Mouse (Mus musculus): Measurements from ENCODE around the gene Rpl9-ps6.

Gene Rpl9-ps6

GRCm38 (mm10) chr19:32466478-32466877 lies at the start of gene Rpl9-ps6:
TSS of gene Rpl9-ps6 (minus strand) at chr19:32466578.
- DNase-seq (ENCODE audit: low spot score in 2 of 2), result no peak

GRCm38 (mm10) chr19:32512518-32512917 lies 46.1 kb upstream of the Rpl9-ps6 start:
- no peak for DNase-seq (ENCODE audit: low spot score in 2 of 2)

GRCm38 (mm10) chr19:32510962-32511361 lies 44.6 kb upstream of the Rpl9-ps6 start:
- no peak for DNase-seq (ENCODE audit: low spot score in 2 of 2)

- no peak for DNase-seq (ENCODE audit: low spot score in 2 of 2)
Measured at GRCm38 (mm10) chr19:32510267-32510666, 43.9 kb upstream of the Rpl9-ps6 start.

- no peak for DNase-seq (ENCODE audit: low spot score in 2 of 2)
Measured at GRCm38 (mm10) chr19:32507526-32507925, 41.1 kb upstream of the Rpl9-ps6 start.

- DNase-seq (ENCODE audit: low spot score in 2 of 2), result no peak
Measured at GRCm38 (mm10) chr19:32507100-32507499, 40.7 kb upstream of the Rpl9-ps6 start.

GRCm38 (mm10) chr19:32506514-32506913 lies 40.1 kb upstream of the Rpl9-ps6 start:
- DNase-seq (ENCODE audit: low spot score in 2 of 2), result no peak

- no peak for DNase-seq (ENCODE audit: low spot score in 2 of 2)
Measured at GRCm38 (mm10) chr19:32506081-32506480, 39.7 kb upstream of the Rpl9-ps6 start.

GRCm38 (mm10) chr19:32501414-32501813 lies 35.0 kb upstream of the Rpl9-ps6 start:
- DNase-seq (ENCODE audit: low spot score in 2 of 2), result no peak

- no peak for DNase-seq (ENCODE audit: low spot score in 2 of 2)
Measured at GRCm38 (mm10) chr19:32498002-32498401, 31.6 kb upstream of the Rpl9-ps6 start.

GRCm38 (mm10) chr19:32497411-32497810 lies 31.0 kb upstream of the Rpl9-ps6 start:
- no peak for DNase-seq (ENCODE audit: low spot score in 2 of 2)

GRCm38 (mm10) chr19:32495034-32495433 lies 28.7 kb upstream of the Rpl9-ps6 start:
- DNase-seq (ENCODE audit: low spot score in 2 of 2), result no peak

- no peak for DNase-seq (ENCODE audit: low spot score in 2 of 2)
Measured at GRCm38 (mm10) chr19:32494611-32495010, 28.2 kb upstream of the Rpl9-ps6 start.

GRCm38 (mm10) chr19:32493471-32493870 lies 27.1 kb upstream of the Rpl9-ps6 start:
- DNase-seq (ENCODE audit: low spot score in 2 of 2), result no peak

- no peak for DNase-seq (ENCODE audit: low spot score in 2 of 2)
Measured at GRCm38 (mm10) chr19:32492981-32493380, 26.6 kb upstream of the Rpl9-ps6 start.

GRCm38 (mm10) chr19:32492339-32492738 lies 26.0 kb upstream of the Rpl9-ps6 start:
- no peak for DNase-seq (ENCODE audit: low spot score in 2 of 2)

GRCm38 (mm10) chr19:32490976-32491375 lies 24.6 kb upstream of the Rpl9-ps6 start:
- no peak for DNase-seq (ENCODE audit: low spot score in 2 of 2)

GRCm38 (mm10) chr19:32489166-32489895 lies 23.0 kb upstream of the Rpl9-ps6 start:
- no peak for DNase-seq (ENCODE audit: low spot score in 2 of 2)

GRCm38 (mm10) chr19:32487595-32488255 lies 21.3 kb upstream of the Rpl9-ps6 start:
- DNase-seq (ENCODE audit: low spot score in 2 of 2), result no peak

- DNase-seq (ENCODE audit: low spot score in 2 of 2), result peak; percentile 46 to 75
Measured at GRCm38 (mm10) chr19:32486106-32486724, 19.8 kb upstream of the Rpl9-ps6 start.

GRCm38 (mm10) chr19:32485681-32486105 lies 19.3 kb upstream of the Rpl9-ps6 start, which contains the start of gene Minpp1:
TSS of gene Minpp1 (plus strand) at chr19:32485769.
- peak in 1 of 2 experiments; percentile 70 for DNase-seq (ENCODE audit: low spot score in 2 of 2)

GRCm38 (mm10) chr19:32484941-32485660 lies 18.7 kb upstream of the Rpl9-ps6 start:
- no peak for DNase-seq (ENCODE audit: low spot score in 2 of 2)
